Mouse (Mus musculus) limb, embryonic 14.5 days (tissue): ENCODE measurements around the gene Rbm5. TPM values are rescaled to one million over a fixed set of nuclear protein-coding genes. Genes with fewer than 3 reads are reported as not detected.

ENCODE experiments used
- ATAC-seq: fragments of 200-750 bp; cut with Nextera tagmentation; 2 replicates; pipeline ENCODE4 v1.8.0; 2017; ENCODE audit warnings: low read depth, moderate number of reproducible peaks, moderate TSS enrichment; ENCODE audit not compliant: low FRiP score
- DNase-seq: peaks from one replicate; pipeline ENCODE4 v3.0.0-alpha.2; 2015; ENCODE audit warnings: low spot score
- H3K27ac ChIP-seq: fragments of 300-500 bp; sonication (generic); replicated peaks from 2 replicates; pipeline ENCODE4 v1.5.1; 2014; ENCODE audit warnings: low read depth, mild to moderate bottlenecking, low read length, moderate library complexity, mixed read lengths
- H3K27me3 ChIP-seq: fragments of 300-500 bp; sonication (generic); 2 replicates; pipeline ENCODE4 v1.6.1; 2014; ENCODE audit warnings: low read length, mixed read lengths; ENCODE audit not compliant: control insufficient read depth, insufficient read depth
- H3K36me3 ChIP-seq: fragments of 300-500 bp; sonication (generic); 2 replicates; pipeline ENCODE4 v1.6.1; 2014; ENCODE audit warnings: mild to moderate bottlenecking, low read length, moderate library complexity, mixed read lengths; ENCODE audit not compliant: control insufficient read depth, insufficient read depth
- H3K4me1 ChIP-seq: fragments of 300-500 bp; sonication (generic); 2 replicates; pipeline ENCODE4 v1.6.1; 2014; ENCODE audit warnings: antibody characterized with exemption, low read length, mixed read lengths; ENCODE audit not compliant: control insufficient read depth, insufficient read depth
- H3K4me2 ChIP-seq: fragments of 300-500 bp; sonication (generic); replicated peaks from 2 replicates; pipeline ENCODE4 v1.6.1; 2014; ENCODE audit warnings: low read depth, mild to moderate bottlenecking, low read length, moderate library complexity; ENCODE audit not compliant: severe bottlenecking
- H3K4me3 ChIP-seq: fragments of 300-500 bp; sonication (generic); replicated peaks from 2 replicates; pipeline ENCODE4 v1.5.1; 2014; ENCODE audit warnings: low read length
- H3K9ac ChIP-seq: fragments of 300-500 bp; sonication (generic); 2 replicates; pipeline ENCODE4 v1.6.1; 2014; ENCODE audit warnings: mild to moderate bottlenecking, low read depth, low read length, moderate library complexity; ENCODE audit not compliant: severe bottlenecking
- H3K9me3 ChIP-seq: fragments of 300-500 bp; sonication (generic); 2 replicates; pipeline ENCODE4 v1.6.1; 2016; ENCODE audit warnings: low read length; ENCODE audit not compliant: control insufficient read depth
- POLR2A ChIP-seq: fragments of 200-500 bp; IDR thresholded peaks from 2 replicates; pipeline ENCODE4 v1.8.0; 2012; ENCODE audit warnings: inconsistent platforms, mild to moderate bottlenecking, moderate library complexity, borderline replicate concordance; ENCODE audit not compliant: insufficient read depth, insufficient read length; ENCODE audit errors: extremely low read depth
- WGBS: fragments of 180-500 bp; shearing (Covaris S2); extraction: QIAGEN DNeasy Blood & Tissue Kit; methylation state at CpG from one replicate; pipeline ENCODE4 v1.1.7; 2014; 5-methylcytosine and 5-hydroxymethylcytosine counted together
- polyA plus RNA-seq, 2 experiments: library from polyadenylated mRNA; depleted of rRNA in 1 of 2; stranded (reverse) in 1 of 2; unstranded in 1 of 2; fragments of >200 nt; fragmentation: Nextera tagmentation in 1 of 2; extraction: Ambion mirVana in 1 of 2; gene quantifications; 2 replicates each; pipeline versions ENCODE4 v1.2.1 to v1.2.3; 2012 to 2014

Rbm5 gene
- polyA plus RNA-seq, 2 experiments = 163 to 185 TPM

DNA sequence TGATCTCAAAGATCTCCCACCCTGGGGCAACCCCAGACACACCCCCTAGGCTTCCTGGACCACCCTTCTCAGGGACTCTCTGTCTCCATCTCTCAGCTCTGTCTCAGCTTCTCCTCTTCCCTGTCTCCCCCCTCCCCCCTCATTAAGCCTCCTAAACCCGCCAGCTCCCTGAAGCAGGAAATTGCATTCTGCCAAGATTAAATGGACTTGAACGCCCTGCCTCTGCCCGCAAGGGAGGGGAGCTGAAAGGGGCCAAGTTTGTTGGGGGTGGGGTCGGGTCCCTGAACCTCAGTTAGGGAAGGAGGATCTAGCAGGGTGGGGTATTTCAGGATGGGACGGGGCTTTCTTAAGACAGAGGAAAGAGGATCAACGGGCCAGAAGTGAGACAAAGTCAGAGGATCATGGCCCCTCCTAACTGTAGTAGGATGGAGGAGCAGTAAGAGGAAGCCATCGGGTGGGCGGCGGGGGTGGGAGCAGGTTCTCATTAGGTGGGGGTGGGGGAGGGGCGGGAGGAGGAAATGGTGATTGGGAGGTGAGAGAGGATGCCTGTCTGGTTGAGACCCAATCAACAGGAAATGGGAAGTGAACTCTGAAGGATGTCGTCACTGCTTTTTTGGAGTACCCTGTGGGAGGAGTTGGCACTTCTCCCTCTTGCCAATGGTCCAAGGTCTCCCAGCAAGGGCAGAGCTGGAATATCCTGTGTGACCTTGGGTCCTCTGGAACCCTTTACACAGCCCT lies 46.8 kb downstream of the Rbm5 start:
- DNase-seq = no peak
- peak; percentile 32 for ATAC-seq
- WGBS = 3% methylated on average over 11 of the region's 11 CpGs
- Histone ChIP-seq H3K27ac (peak overlapping the region; percentile 55), H3K4me1 (peaks cover 45% of the 10 kb centered on the region), H3K4me2 (peak overlapping the region; percentile 22), H3K9ac (peak overlapping the region; percentile 4; the same call in 1 of the 2 replicates), H3K4me3 (no peak overlapping the region; the same call in 1 of the 2 replicates), H3K9me3 (no peaks in the 10 kb centered on the region), H3K27me3 (no peaks in the 10 kb centered on the region), H3K36me3 (no peaks in the 10 kb centered on the region)
- TF ChIP-seq POLR2A = no peak

GRCm38 (mm10) chr9:107723292-107723691 lies 47.5 kb downstream of the Rbm5 start:
- DNase-seq (no peak), ATAC-seq (0 out of 2 replicates have a peak, but pooled peaks have one; percentile 14)
- H3K9me3 ChIP-seq = no peaks in the 10 kb centered on the region
- TF ChIP-seq POLR2A = no peak
- no peak overlapping the region; the same call in 1 of the 2 replicates for H3K4me3 ChIP-seq
- H3K9ac ChIP-seq = peak overlapping the region; percentile 4; the same call in 1 of the 2 replicates
- peak overlapping the region; percentile 55 for H3K27ac ChIP-seq
- no peaks in the 10 kb centered on the region for H3K36me3 ChIP-seq
- 17% methylated on average over 6 of the region's 6 CpGs for WGBS
- H3K4me2 ChIP-seq = peak overlapping the region; percentile 22
- H3K4me1 ChIP-seq = peaks cover 40% of the 10 kb centered on the region
- H3K27me3 ChIP-seq = no peaks in the 10 kb centered on the region

- TF ChIP-seq POLR2A = no peak
- Histone ChIP-seq H3K9ac (no peak overlapping the region), H3K27me3 (no peaks in the 10 kb centered on the region), H3K27ac (no peak overlapping the region), H3K36me3 (no peaks in the 10 kb centered on the region), H3K4me2 (no peak overlapping the region), H3K4me1 (peaks cover 55% of the 10 kb centered on the region), H3K4me3 (no peak overlapping the region), H3K9me3 (no peaks in the 10 kb centered on the region)
- WGBS = 78% methylated on average over 10 of the region's 10 CpGs
- DNase-seq (no peak), ATAC-seq (no peak)
These were observed 51.8 kb downstream of the Rbm5 start for GRCm38 (mm10) chr9:107718781-107719540.

DNA sequence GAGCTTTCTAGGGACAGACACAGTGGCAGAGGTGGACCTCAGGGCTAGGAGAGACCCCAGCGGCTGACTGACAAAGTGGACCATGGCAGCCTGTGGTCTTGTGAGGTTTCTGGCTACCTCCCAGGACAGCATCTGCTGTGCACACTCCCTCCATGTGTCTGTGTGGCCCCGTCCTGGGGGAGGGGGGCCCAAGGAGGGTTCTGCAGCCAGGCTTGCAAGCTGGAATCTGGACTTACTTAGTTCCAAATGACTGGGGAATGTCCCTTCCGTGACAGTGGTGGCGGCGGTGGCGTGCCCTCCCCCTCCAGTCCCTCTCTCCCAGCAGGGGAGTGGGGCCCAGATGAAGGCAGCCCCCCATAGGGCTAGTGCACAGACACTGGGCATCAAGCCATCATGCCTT lies 53.8 kb downstream of the Rbm5 start:
- 0 out of 2 replicates have a peak overlapping the region, but pooled peaks have one; percentile 18 for H3K9ac ChIP-seq
- peak overlapping the region; percentile 71 for H3K27ac ChIP-seq
- WGBS = 11% methylated on average over 6 of the region's 6 CpGs
- peak; percentile 36; the same call in 1 of the 2 replicates for ATAC-seq
- no peak for TF ChIP-seq POLR2A
- H3K4me1 ChIP-seq = peaks cover 50% of the 10 kb centered on the region
- no peak for DNase-seq
- H3K4me3 ChIP-seq = no peak overlapping the region
- no peaks in the 10 kb centered on the region for H3K9me3 ChIP-seq
- no peak overlapping the region; the same call in 1 of the 2 replicates for H3K4me2 ChIP-seq
- no peaks in the 10 kb centered on the region for H3K36me3 ChIP-seq
- H3K27me3 ChIP-seq = no peaks in the 10 kb centered on the region

DNA sequence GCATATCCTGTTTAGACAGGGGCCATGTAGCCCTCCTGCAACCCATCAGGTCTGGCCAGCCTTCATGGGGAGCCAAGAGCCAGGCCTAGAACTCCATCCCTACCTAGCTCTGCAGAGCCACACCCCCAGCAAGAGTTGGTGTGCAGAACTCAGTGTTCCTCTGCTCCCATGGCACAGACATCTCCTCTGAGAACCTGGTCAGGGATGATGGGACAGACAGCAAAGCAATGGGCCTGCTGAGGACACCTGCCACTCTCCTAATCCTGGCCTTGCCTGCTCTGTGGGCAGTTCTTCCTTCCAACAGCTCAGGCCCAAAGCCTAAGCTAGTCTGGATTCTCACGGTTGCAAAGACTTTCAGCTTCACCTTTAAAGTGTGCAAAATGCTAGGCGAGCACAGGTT lies 55.2 kb downstream of the Rbm5 start:
- Histone ChIP-seq H3K4me2 (no peak overlapping the region), H3K27me3 (no peaks in the 10 kb centered on the region), H3K27ac (0 out of 2 replicates have a peak overlapping the region, but pooled peaks have one; percentile 86), H3K4me1 (peaks cover 46% of the 10 kb centered on the region), H3K36me3 (no peaks in the 10 kb centered on the region), H3K4me3 (no peak overlapping the region), H3K9ac (no peak overlapping the region), H3K9me3 (no peaks in the 10 kb centered on the region)
- DNase-seq (no peak), ATAC-seq (no peak)
- no peak for TF ChIP-seq POLR2A
- 80% methylated on average over 2 of the region's 2 CpGs for WGBS
